Mouse (Mus musculus) skeletal muscle tissue, adult 2 months (tissue): Measurements from ENCODE around the gene Adprhl1.

ENCODE experiments used
- DNase-seq: peaks from one replicate; pipeline ENCODE4 v3.0.0-alpha.2; 2012; ENCODE audit warnings: low read depth, low spot score

Adprhl1 gene

GRCm38 (mm10) chr8:13197493-13197892, 56.5 kb downstream of the Adprhl1 start:
- DNase-seq: no peak

GRCm38 (mm10) chr8:13194818-13195217, 59.1 kb downstream of the Adprhl1 start:
- no peak for DNase-seq

DNA sequence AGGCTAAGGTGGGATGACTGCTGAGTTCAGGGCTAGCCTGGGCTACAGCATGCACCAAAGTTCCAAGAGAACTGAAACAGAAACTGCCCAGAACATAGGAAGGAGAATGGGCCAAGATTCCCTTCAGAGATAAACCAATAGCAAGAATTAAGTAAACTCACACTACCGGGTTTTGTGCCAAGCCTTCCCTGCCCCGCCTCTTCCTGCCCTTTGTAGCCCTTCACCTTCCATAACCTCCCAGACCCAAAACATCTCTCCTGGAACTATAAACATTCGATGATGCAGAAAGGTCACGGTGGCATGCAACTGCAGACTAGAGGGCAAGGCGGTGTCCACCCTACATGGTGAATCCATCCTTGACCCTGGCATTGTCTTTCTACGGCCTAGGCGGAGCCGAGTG, 63.7 kb downstream of the Adprhl1 start:
- DNase-seq: no peak

- no peak for DNase-seq
These were observed 65.1 kb downstream of the Adprhl1 start for GRCm38 (mm10) chr8:13188857-13189256.

DNA sequence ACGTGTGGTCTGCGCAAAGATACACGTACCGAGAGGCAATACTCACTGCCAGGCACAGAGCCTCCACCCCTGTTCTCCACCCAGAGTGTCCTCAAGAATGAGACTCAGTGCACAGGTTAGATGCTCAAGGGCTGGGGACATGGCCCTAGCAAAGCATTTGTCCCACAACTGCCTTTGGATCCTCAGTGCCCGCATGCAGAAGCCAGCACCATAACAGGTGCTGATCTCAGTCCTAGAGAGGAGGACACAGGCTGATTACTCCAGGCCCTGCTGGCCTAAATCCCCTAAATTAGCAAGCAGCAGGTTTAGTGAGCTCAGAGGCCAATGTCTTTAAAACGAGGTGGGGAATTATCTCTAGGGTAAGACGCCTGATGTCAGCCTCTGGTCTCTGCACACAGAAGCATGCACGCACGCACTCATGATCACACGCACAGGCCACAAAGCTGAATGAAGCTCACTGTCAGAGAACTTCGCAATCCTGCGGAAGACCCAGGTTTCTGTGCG, 65.9 kb downstream of the Adprhl1 start:
- no peak for DNase-seq

DNA sequence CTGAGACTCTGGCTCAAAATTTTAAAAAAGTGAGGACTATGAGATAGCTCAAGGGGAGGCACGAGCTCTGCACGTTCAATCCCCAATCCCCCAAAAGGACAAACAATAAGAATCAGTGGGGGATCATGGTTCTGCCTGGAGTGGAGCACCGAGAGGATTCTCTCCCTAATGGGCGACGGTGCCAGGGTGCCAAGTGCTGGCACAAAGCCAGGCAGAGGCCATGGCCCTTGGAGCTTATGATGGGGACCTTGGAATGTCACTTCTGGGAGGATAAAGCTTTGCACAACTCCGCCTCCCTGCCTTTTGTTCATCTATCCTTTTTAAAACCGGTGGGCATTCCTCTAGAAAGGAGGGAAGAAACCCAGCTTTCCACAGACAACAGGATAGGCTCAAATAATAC, 66.3 kb downstream of the Adprhl1 start:
- DNase-seq: no peak

GRCm38 (mm10) chr8:13187229-13187628, 66.7 kb downstream of the Adprhl1 start:
- DNase-seq: peak; percentile 53

DNA sequence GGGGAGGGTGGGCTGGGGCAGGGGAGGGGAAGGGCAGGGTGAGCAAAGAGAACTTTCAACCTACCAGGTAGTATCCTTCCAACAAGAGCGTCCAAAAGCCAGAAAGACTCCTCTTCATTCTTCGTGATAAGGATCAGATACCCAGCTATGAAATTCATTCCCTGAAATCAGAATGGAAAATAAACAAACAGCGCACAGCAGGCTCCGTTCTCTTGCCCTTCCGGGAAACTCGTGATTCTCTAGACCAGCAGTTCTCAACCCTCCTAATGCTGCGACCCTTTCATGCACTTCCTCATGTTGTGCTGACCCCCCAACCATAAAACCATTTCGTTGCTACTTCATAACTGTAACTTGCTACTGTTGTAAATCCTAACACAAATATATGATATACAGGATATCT, 67.1 kb downstream of the Adprhl1 start:
- no peak for DNase-seq

DNA sequence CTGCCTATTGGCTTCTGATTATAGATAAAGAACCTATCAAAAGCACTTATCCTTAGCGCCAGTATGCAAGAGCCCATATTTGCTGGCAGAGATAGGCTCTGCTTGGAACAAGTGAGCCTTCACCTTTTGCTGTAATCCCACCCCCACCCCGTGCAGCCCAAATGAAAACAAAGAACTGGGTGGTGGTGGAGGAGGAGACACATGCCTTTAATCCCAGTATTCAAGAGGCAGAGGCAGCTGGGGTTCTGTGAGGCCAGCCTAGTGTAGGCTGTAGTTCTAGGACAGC, 72.3 kb downstream of the Adprhl1 start:
- no peak for DNase-seq

GRCm38 (mm10) chr8:13180911-13181690, 72.9 kb downstream of the Adprhl1 start:
- peak; percentile 67 for DNase-seq

DNA sequence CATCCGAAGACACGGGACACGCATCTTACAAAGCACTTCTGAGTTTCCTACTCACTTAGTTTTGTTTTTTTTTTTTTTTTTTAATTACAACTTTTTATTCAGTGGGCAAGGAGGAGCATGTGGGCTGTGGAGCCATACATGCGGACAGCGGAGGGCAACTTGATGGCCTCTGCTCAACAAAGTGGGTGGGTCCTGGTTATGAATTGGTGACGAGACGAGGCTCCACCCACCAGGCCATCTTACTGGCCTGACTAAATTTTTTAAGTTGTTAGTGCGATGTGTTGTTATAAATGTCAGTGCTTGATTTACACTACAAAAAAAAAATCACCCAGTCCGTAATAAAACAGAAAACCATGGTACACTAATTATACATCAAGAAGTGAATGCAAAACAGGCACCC, 73.6 kb downstream of the Adprhl1 start:
- DNase-seq: no peak

GRCm38 (mm10) chr8:13179948-13180347, 74.0 kb downstream of the Adprhl1 start:
- no peak for DNase-seq

- DNase-seq: no peak
These were observed 74.5 kb downstream of the Adprhl1 start for GRCm38 (mm10) chr8:13179482-13179881.

- no peak for DNase-seq
These were observed 75.8 kb downstream of the Adprhl1 start for GRCm38 (mm10) chr8:13178137-13178536.

DNA sequence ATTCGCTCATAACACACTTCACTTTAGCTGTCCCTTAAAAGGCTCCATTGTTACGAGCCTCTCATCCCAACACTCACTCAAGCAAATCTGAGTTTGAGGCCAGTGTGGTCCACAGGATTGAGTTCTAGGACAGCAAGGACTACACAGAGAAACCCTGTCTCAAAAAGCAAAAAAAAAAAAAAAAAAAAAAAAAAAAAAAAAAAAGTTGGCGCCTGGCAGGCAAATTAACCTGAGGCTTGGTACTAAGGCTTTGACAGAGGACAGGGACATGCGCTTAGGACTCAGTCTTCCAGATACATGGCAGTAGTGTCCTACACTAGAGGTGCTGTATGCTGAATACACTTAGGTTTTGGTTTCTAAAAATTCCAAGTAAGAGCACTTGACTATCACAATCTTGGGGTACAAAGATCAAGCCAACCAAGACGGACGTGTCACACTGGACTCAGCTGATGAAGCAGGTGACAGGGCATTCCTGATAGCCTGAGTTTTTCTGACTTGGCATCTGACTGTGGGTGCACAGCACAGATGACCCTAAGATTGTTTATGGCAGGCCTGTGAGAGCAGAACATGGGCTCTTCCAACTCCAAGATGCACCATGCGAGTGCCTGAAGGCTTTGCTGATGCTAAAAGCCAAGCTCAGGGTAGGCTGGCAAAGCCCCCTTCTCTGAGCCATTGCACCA, 76.6 kb downstream of the Adprhl1 start:
- DNase-seq: no peak

GRCm38 (mm10) chr8:13175650-13176049, 78.3 kb downstream of the Adprhl1 start:
- DNase-seq: no peak

DNA sequence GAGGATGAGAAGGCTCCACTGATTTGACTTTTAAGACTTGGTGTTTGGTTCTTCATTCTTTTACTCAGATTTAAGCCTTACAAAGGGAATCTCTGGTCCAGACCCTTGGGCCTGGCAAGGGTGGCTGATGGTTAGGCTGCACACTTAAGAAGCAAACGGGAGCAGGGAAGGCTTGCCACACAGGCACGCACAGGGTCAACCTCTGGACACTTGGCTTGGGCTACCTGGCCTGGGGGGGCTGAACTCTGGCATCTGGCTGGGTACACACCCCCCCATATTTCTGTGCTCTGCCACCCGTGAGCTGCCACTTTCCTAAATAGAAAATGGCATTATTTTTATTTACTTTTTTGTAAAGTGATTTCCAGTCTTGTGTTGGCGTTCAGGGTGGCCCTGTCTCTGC, 79.2 kb downstream of the Adprhl1 start:
- no peak for DNase-seq

DNA sequence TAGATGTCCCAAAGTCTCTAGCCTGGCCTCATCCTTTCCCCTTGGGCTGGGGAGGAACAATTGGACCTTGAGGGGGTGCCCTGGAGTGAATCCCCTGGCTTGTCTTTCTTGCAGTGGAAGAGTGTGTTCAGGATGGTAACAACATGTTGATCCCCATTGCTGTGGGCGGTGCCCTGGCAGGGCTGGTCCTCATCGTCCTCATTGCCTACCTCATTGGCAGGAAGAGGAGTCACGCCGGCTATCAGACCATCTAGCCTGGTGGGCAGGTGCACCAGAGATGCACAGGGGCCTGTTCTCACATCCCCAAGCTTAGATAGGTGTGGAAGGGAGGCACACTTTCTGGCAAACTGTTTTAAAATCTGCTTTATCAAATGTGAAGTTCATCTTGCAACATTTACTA, 79.7 kb downstream of the Adprhl1 start:
- DNase-seq: no peak
